Mouse (Mus musculus): Measurements from ENCODE around the gene Pigs.
A peak's percentile ranks its signal among the peaks of the same experiment; 100 is the strongest.

The Pigs gene

GRCm38 (mm10) chr11:78327634-78328511 lies at the start of gene Pigs:
TSS of gene Pigs (plus strand) at chr11:78328415.
- DNase-seq (ENCODE audit: low read depth) = peak; percentile 98

GRCm38 (mm10) chr11:78278853-78279252 lies 49.4 kb upstream of the Pigs start:
- no peak for DNase-seq (ENCODE audit: low read depth)

GRCm38 (mm10) chr11:78279586-78279985 lies 48.6 kb upstream of the Pigs start:
- DNase-seq (ENCODE audit: low read depth) = no peak

- no peak for DNase-seq (ENCODE audit: low read depth)
These were observed 39.0 kb upstream of the Pigs start for GRCm38 (mm10) chr11:78289146-78289763.

- DNase-seq (ENCODE audit: low read depth) = no peak
These were observed 37.6 kb upstream of the Pigs start, which contains the start of gene BC030499 for GRCm38 (mm10) chr11:78290654-78291053. TSS of gene BC030499 (plus strand) at chr11:78290841.

- DNase-seq (ENCODE audit: low read depth) = no peak
These were observed 33.6 kb upstream of the Pigs start for GRCm38 (mm10) chr11:78294585-78294984.

- DNase-seq (ENCODE audit: low read depth) = no peak
These were observed 27.3 kb upstream of the Pigs start for GRCm38 (mm10) chr11:78300917-78301316.

GRCm38 (mm10) chr11:78301357-78302084 lies 26.7 kb upstream of the Pigs start, which contains the start of gene Spag5:
TSS of gene Spag5 (plus strand) at chr11:78301529.
- DNase-seq (ENCODE audit: low read depth) = peak; percentile 93

- DNase-seq (ENCODE audit: low read depth) = no peak
These were observed 22.9 kb upstream of the Pigs start for GRCm38 (mm10) chr11:78305272-78305671.

- DNase-seq (ENCODE audit: low read depth) = no peak
These were observed 17.2 kb upstream of the Pigs start for GRCm38 (mm10) chr11:78310861-78311511.

- no peak for DNase-seq (ENCODE audit: low read depth)
These were observed 14.6 kb upstream of the Pigs start for GRCm38 (mm10) chr11:78313662-78314061.

GRCm38 (mm10) chr11:78318411-78318810 lies 9.8 kb upstream of the Pigs start:
- DNase-seq (ENCODE audit: low read depth) = no peak

- no peak for DNase-seq (ENCODE audit: low read depth)
These were observed 6.0 kb upstream of the Pigs start for GRCm38 (mm10) chr11:78322076-78322831.

GRCm38 (mm10) chr11:78322860-78323259 lies 5.4 kb upstream of the Pigs start, which contains the start of gene Aldoc:
TSS of gene Aldoc (plus strand) at chr11:78322968.
- peak; percentile 12 for DNase-seq (ENCODE audit: low read depth)

GRCm38 (mm10) chr11:78324000-78324785 lies 4.0 kb upstream of the Pigs start:
- DNase-seq (ENCODE audit: low read depth) = no peak

- no peak for DNase-seq (ENCODE audit: low read depth)
These were observed 3.2 kb upstream of the Pigs start for GRCm38 (mm10) chr11:78324965-78325364.

GRCm38 (mm10) chr11:78327215-78327614 lies 1.0 kb upstream of the Pigs start:
- DNase-seq (ENCODE audit: low read depth) = no peak

- DNase-seq (ENCODE audit: low read depth) = no peak
These were observed 369 bp downstream of the Pigs start for GRCm38 (mm10) chr11:78328512-78329056.

- DNase-seq (ENCODE audit: low read depth) = no peak
These were observed 4.5 kb downstream of the Pigs start for GRCm38 (mm10) chr11:78332676-78333075.

GRCm38 (mm10) chr11:78333992-78334391 lies 5.8 kb downstream of the Pigs start:
- DNase-seq (ENCODE audit: low read depth) = no peak
